Mouse (Mus musculus) layer of hippocampus, adult 2 months (tissue): ENCODE measurements at regions not wholly inside any gene's neighbourhood (a gene's known extent, or its start where the extent isn't known, plus 50 kb on each side); places are given as distances from the start of the nearest gene placed in this dataset.

ENCODE experiments used
- DNase-seq, 2 experiments: peaks; one replicate each; pipeline ENCODE4 v3.0.0; 2022; ENCODE audit warnings: low spot score in 2 of 2
- H3K27ac ChIP-seq: fragments of 200-600 bp; 2 replicates; pipeline ENCODE4 v1.8.1; 2022
- H3K4me3 ChIP-seq: fragments of 200-600 bp; 2 replicates; pipeline ENCODE4 v1.8.1; 2022; ENCODE audit warnings: mild to moderate bottlenecking
- CTCF ChIP-seq: fragments of 200-600 bp; conservative IDR thresholded peaks from 2 replicates; pipeline ENCODE4 v1.8.1; 2022; ENCODE audit warnings: antibody characterized with exemption, mild to moderate bottlenecking, moderate library complexity

- DNase-seq, result no peak
- no peak overlapping the region for H3K27ac ChIP-seq
- no peak for TF ChIP-seq CTCF
- no peak overlapping the region for H3K4me3 ChIP-seq
Measured at GRCm38 (mm10) chr3:151908886-151909285, 71.5 kb upstream of the Ptgfr start.

- DNase-seq, result no peak
- H3K4me3 ChIP-seq, result no peak overlapping the region
- H3K27ac ChIP-seq, result no peak overlapping the region
- no peak for TF ChIP-seq CTCF
Measured at GRCm38 (mm10) chr3:151905775-151906174, 68.3 kb upstream of the Ptgfr start.

GRCm38 (mm10) chr3:151903169-151903568 is 65.7 kb upstream of the Ptgfr start:
- H3K27ac ChIP-seq, result no peak overlapping the region
- no peak for DNase-seq
- H3K4me3 ChIP-seq, result no peak overlapping the region
- no peak for TF ChIP-seq CTCF

DNA sequence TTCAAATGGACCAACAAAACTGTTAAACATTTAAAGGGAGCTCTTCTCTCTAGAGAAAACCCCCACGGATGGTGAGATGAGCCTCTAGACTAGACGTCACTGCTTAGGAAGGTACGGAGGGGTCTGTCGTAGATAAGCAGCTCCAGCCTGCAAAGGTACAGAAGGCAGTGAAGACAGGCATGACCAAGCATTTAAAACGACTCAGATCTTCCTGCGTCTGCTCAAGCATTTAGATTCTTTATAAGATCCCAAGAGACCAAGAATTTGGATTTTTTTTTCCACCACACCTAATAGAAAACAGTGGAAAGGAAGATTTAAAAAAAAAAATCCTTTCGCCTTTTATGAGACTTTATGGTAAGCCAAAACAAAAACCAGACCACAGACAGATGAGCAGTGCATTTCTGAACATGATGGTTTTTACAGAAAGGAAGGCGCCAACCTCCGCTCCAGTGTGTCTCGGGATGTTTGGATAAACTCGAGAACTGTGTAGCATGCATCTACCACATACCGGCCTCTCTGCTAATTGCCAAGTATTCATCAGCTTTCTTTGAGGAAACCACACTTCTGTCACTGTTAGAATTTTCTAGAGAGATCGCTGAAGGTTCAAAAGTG is 64.9 kb upstream of the Ptgfr start:
- no peak for TF ChIP-seq CTCF
- Histone ChIP-seq H3K4me3 (no peak overlapping the region), H3K27ac (no peak overlapping the region)
- no peak for DNase-seq

DNA sequence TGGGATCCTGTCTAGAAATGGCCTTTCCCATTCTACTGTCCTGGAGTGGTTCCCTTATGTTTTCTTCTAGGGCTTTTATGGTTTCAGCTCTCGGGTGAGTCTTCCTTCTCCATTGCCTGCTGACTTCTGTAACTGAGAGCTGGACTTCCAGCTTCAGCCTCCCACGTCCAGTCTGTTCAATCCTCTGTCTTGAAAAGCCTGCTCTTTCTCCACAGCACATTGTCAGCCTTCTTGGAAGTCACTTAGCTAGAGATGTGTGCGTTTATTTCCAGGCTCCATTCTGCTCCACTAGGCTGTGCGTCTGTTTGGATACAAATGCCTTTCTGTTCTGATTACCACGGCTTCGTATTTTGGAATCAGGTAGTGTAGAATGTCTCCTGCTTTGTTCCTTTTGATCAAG is 62.2 kb upstream of the Ptgfr start:
- DNase-seq, result no peak
- no peak overlapping the region for H3K4me3 ChIP-seq
- no peak for TF ChIP-seq CTCF
- H3K27ac ChIP-seq, result no peak overlapping the region

GRCm38 (mm10) chr3:151899094-151899493 is 61.7 kb upstream of the Ptgfr start:
- DNase-seq, result no peak
- Histone ChIP-seq H3K4me3 (no peak overlapping the region), H3K27ac (no peak overlapping the region)
- no peak for TF ChIP-seq CTCF

DNA sequence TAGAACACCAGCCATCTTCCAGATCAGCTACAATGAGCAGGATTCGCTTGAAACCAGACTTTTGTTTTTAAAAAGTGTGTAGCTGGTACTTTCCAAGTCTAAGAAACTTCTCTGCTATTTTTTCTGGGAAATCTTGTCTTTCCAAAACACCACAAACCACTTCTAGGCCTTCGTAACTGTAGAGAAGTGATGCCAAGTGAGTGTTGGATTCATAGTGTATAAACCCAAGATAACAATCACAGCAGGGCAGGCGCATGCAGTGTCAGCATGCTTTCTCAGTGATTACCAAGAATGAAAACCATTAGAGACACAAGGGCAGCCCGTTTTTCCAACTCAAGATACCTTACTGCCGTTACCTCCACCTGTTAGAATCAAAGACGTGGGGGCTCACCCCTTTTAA is 58.9 kb upstream of the Ptgfr start:
- DNase-seq, result no peak
- no peak overlapping the region for H3K27ac ChIP-seq
- no peak overlapping the region for H3K4me3 ChIP-seq
- TF ChIP-seq CTCF, result no peak

DNA sequence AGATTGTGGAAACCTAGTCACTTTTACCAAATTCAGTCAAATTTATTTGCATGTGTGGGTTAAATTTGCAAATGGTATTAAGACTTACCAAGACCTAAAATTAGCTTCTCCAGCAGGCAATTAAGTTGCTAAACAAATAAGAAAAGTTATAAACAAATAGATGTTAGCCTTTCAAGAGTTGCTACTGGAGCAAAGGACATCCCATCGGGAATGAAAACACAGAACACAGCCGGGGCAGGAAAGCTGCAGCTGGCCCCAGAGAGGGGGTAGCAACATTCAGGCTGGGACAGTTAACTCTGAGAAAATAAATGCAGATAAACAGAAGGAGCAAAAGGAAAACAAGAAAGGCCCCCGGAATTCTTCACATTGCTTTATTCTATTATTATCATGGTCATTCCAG is 57.3 kb upstream of the Ptgfr start:
- Histone ChIP-seq H3K4me3 (no peak overlapping the region), H3K27ac (no peak overlapping the region)
- DNase-seq, result no peak
- no peak for TF ChIP-seq CTCF

- H3K4me3 ChIP-seq, result no peak overlapping the region
- no peak for DNase-seq
- no peak for TF ChIP-seq CTCF
- H3K27ac ChIP-seq, result no peak overlapping the region
Measured at GRCm38 (mm10) chr3:151893421-151894235, 56.2 kb upstream of the Ptgfr start.

GRCm38 (mm10) chr3:151891760-151892253 is 54.4 kb upstream of the Ptgfr start:
- Histone ChIP-seq H3K4me3 (no peak overlapping the region), H3K27ac (no peak overlapping the region)
- TF ChIP-seq CTCF, result no peak
- peak; percentile 36 to 40 for DNase-seq

GRCm38 (mm10) chr3:151891336-151891735 is 53.9 kb upstream of the Ptgfr start:
- no peak overlapping the region for H3K27ac ChIP-seq
- TF ChIP-seq CTCF, result no peak
- no peak for DNase-seq
- H3K4me3 ChIP-seq, result no peak overlapping the region

GRCm38 (mm10) chr3:151889738-151890137 is 52.3 kb upstream of the Ptgfr start:
- Histone ChIP-seq H3K4me3 (no peak overlapping the region), H3K27ac (no peak overlapping the region)
- TF ChIP-seq CTCF, result no peak
- DNase-seq, result no peak
